Mouse (Mus musculus): ENCODE data around the gene Tmem50a. TPM values are rescaled to one million over a fixed set of nuclear protein-coding genes. Genes with fewer than 3 reads are reported as not detected.

Gene Tmem50a
- total RNA-seq (2023): 100 to 1,000 TPM; 152 to 163 TPM

DNA sequence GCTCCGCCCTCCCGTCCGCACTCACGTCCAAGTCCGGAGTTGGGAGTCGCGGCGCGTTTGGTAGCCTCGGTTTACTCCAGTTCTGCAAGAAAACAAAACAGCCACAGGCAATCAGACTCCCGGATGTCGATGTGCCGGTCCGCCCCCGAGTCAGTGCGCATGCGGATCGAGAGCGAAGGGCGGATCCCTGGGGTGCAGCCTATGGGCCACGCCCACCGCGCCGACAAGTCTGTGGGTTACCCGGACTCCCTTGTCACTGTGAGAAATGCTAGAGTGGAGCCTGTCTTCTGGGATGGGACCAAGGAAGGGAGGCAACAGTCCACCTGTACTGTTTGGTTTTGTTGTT, at the start of gene Tmem50a:
Gene Tmem50a (minus strand): TSS at position 161 of the 346 bp plus-strand sequence.

DNA sequence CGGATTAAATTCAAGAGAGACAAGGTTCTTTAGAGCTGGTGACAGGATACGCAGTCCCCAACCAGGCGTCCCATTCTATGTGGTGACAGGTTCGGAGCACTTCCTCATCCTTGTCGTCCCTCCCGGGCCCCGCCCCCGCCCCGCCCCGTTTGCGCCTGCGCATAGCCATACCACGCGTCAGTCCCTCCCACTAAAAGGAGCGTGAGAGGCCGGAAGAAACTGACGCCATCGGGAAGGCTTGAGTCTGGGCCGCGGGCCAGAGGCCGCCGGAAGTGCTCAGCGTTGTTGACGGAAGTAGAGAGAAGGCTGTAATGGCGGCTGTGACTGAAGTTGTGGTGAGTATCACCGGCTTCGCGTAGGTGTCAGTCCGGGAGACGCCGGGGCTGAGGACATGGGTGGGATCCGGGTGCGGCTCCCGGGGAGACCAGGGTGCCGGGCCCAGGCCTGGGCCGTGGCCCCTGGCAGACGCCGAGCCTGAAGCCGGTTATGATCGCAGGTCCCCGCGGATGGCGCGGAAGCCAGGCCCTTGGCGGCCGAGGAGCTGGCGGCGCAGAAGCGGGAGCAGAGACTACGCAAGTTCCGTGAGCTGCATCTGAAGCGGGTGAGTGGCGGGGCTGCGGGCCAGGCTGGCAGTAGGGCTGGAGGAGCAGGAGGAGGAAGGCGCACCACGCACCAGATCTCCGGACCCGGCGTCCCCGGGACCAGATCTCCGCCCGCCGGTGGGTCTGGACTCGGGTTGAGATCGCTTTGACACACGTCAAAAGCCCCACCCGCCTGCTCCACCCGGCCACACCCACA, 16.1 kb upstream of the Tmem50a start, which contains the start of gene Syf2:
Gene Syf2 (plus strand): TSS at position 215 of the 798 bp plus-strand sequence.

GRCm38 (mm10) chr4:134923258-134924018, 8.6 kb upstream of the Tmem50a start, which contains the start of gene Rsrp1:
Gene Rsrp1, plus strand, starts transcription at chr4:134923592.

DNA sequence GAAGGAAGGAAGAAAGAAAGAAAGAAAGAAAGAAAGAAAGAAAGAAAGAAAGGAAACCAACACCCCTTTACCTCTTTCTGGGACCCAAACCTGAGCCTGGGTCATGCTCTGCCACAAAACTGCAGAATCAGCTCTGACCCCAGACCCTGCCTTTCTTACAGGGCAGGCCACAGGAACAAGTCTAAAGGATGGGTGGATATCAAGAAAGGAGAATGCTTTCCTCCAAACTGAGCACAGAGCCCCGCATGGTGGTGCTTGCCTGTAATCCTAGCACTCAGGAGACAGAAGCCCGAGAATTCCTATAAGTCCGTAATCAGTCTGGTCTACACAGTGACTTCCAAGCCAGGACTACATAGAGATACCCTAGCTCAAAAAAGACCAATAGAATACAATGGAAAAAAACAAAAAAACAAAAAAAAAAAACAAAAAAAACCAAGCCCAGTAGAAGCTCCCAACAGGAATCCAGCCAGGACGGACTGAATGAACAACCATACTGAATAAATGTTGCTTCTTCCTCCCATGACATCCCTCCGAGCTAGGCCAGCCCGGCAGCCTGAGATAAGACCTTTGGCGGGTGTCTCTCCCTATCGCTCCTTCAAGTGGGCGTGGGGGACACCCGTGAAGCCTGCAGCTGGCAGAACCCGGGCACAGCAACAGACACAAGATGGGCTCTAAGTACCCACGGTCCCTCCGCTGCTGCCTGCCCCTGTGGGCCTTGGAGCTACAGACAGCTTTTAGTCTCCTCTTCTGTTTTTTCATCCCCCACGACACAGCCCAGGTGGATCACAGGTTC, 50.7 kb downstream of the Tmem50a start, which contains the start of gene Rhd:
Gene Rhd (plus strand): TSS at position 600 of the 793 bp plus-strand sequence.

DNA sequence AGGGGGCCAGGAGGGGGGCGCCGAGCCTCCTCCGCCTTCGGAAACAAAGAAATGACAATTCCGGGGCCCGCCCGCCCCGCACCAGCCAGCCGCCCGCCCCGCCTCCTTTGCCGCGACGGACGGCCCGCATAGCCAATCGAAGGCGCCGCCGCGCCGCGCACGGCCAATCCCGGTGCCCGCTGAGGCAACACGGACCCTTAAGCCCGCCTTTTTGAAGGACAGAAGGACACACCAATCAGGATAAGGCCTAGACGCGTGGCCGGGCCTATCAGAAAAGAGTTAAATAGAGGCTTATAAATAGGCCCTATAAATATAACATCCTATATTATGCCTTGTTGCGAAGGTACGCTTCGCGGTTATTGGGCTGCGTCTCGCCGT, 61.6 kb downstream of the Tmem50a start, which contains the start of gene Maco1:
Gene Maco1 (minus strand): TSS at position 87 of the 378 bp plus-strand sequence.

Other genes with a start within 250 kb of the Tmem50a start
- 10 to 100 TPM; 33.2 to 36.2 TPM for gene Man1c1, start 210.7 kb downstream of the Tmem50a start, total RNA-seq (2023)
- gene Ldlrap1, start 147.0 kb downstream of the Tmem50a start, total RNA-seq (2023): 10 to 100 TPM; 30.4 to 40.2 TPM
- 10 to 100 TPM; 10.5 to 11.5 TPM for gene Maco1, start 61.7 kb downstream of the Tmem50a start, total RNA-seq (2023)
- 10 to 100 TPM in 1 of 2 experiments, 1 to 10 TPM in 1; 7.2 to 24.1 TPM for gene Rhd, start 50.5 kb downstream of the Tmem50a start, total RNA-seq (2023)
- 100 to 1,000 TPM; 458 to 475 TPM for gene Rsrp1, start 8.6 kb upstream of the Tmem50a start, total RNA-seq (2023)
- 100 to 1,000 TPM; 123 to 124 TPM for gene Syf2, start 15.9 kb upstream of the Tmem50a start, total RNA-seq (2023)
- 10 to 100 TPM; 15.4 to 17.2 TPM for gene Runx3, start 205.6 kb upstream of the Tmem50a start, total RNA-seq (2023)